Mouse (Mus musculus): ENCODE data around the gene Dgcr8. TPM values are rescaled to one million over a fixed set of nuclear protein-coding genes. Genes with fewer than 3 reads are reported as not detected.

Dgcr8 gene
- total RNA-seq, 2 experiments from 2014 or later: 41.1 to 41.8 TPM

DNA sequence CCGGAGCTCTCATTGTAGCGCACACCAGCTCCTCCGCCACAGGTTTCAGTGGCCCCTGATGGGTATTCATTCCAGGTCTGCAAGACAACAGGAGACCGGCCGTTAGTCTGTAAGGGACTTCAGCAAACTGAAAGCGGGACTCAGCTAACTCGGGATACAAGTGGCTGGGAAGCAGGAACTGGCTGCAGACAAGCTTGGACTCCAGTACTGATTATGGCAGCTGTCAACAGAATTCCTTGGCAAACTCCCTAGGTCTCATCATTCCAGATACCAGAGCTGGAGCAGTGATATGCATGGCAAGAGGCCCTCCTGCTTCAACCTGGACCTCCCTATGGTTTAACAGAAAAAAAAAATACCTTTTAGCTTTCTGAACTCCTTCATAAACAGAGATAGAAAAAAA lies 74.2 kb downstream of the Dgcr8 start:
- no peak for TF ChIP-seq CTCF (IDR thresholded peaks at IDR 0.05)
- intact Hi-C loops (cut with DNase I): no loop called here
- DNase-seq (ENCODE audit: extremely low spot score in 1 of 2, low spot score in 2 of 2): no peak
- Histone ChIP-seq H3K27ac (peak overlapping the region; percentile 76), H3K4me3 (peak overlapping the region; percentile 2; the same call in 1 of the 2 replicates)

DNA sequence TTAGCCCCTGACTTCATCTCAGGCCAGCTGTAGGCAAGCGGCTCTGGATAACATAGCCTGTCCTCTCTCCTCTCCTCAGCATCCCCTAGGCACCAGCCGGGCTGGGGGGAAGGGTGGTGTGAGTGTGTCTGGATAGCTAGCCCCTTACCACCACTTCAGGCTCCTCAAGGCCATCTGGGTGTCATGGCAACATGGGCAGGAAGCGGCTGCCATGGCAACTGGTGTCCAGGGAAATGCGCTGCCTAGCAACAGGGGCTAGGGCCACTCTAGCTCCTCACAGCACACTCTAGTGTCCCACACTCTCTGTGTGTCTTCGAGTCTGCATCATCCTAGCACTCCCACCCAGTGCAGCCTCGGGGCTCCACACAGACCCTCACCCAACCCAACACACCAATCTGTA lies 75.4 kb downstream of the Dgcr8 start:
- DNase-seq (ENCODE audit: extremely low spot score in 1 of 2, low spot score in 2 of 2): peak; percentile 72 to 74
- TF ChIP-seq CTCF (IDR thresholded peaks at IDR 0.05): no peak
- intact Hi-C loops (cut with DNase I): no loop called here
- H3K27ac ChIP-seq: peak overlapping the region; percentile 76
- H3K4me3 ChIP-seq: peak overlapping the region; percentile 9; the same call in 1 of the 2 replicates

DNA sequence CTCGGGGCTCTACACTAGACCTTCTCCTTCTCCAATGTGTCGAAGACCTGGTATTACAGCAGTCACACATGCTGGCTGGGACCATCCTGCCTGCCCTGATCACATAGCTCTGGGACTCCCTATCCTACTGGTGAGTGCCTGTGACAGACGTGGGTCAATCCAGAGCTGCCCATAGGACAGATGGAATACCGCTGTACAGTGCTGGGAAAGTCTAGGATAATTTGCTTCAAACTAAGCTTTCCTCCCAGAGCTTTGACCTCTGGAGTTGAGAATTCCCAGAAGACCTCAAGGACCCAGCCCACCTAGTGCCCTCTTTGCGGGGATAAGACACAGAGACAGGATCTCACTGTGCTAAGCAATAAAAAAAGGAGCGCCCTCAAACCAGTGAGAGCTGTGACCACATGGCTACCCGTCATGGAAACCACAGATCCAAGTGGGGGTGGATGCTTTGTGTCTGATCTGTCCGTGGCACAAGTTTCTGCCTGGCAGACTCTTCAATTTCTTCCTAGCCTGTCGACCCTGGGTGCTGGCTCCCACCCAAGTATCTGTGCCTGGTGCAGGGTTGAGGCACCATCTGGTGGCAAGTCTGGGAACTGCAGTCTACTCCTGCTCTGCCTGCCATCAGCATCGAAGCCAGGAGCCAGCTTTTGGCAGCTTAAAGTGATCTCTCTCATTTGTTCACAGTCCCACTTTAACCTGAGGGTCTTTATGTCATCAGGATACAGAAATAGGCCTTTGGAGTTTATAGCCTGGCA lies 77.5 kb downstream of the Dgcr8 start:
- peak; percentile 99 for TF ChIP-seq CTCF (IDR thresholded peaks at IDR 0.05)
- H3K4me3 ChIP-seq: no peak overlapping the region
- DNase-seq (ENCODE audit: extremely low spot score in 1 of 2, low spot score in 2 of 2): peak; percentile 89 to 95
- H3K27ac ChIP-seq: peak overlapping the region; percentile 42; the same call in 1 of the 2 replicates
- intact Hi-C loops (cut with DNase I): loop anchor here (1.0 to 2.0 kb wide), 4 partner anchors 39 to 159 kb away; partner anchors contain the start of genes Dgcr6 and Rtn4r

DNA sequence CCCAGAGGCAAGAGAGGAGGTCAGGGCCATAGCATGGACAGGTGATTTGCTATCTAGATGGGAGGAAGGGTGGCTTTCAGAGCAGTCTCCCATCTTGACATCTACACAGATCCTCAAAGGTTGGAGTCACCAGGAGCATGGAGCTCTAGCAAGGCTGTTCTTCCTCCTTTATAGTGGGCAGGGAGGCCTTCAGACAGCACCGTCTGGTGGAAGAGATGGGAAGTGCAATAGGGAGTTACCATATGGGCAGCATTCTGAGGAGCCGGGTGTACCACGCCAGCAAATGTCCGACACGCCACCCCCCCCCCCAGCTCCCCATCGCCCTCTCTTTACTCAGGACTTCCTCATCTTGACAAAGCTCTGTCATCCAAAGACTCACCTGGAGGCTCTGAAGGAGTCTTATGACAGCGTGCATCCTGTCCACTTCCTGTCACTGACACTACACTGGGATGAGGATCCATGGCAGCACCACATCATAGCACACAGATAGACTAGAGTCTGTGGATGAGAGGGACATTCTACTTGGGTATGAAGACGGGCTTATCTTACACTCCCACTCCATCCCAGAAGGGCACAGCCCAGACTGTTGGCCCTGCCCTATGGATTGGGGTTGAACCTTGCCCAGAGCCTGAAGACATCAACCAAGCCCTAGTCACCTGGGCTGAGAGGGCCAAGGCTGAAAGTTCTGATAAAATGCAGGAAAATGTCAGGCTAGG lies 78.2 kb downstream of the Dgcr8 start:
- Histone ChIP-seq H3K4me3 (no peak overlapping the region), H3K27ac (peak overlapping the region; percentile 42; the same call in 1 of the 2 replicates)
- DNase-seq (ENCODE audit: extremely low spot score in 1 of 2, low spot score in 2 of 2): peak; percentile 71 to 83
- TF ChIP-seq CTCF (IDR thresholded peaks at IDR 0.05): peak; percentile 87
- intact Hi-C loops (cut with DNase I): loop anchor here (1.0 to 2.0 kb wide), 4 partner anchors 39 to 158 kb away; partner anchors contain the start of genes Dgcr6 and Rtn4r

Small RNAs within 50 kb of the gene (microRNA-seq; reads per million reads assigned to microRNA genes)
- gene Gm24572 (0.24 to 0.97 reads per million in 2 experiments), gene Mir1306 (191 to 399 reads per million in 2 experiments), gene Mir185 (1,365 to 1,853 reads per million in 2 experiments)

Other genes with a start within 250 kb of the Dgcr8 start
- 10 to 100 TPM; 96.1 to 96.8 TPM for gene Dgcr6, start 236.4 kb downstream of the Dgcr8 start, total RNA-seq (2021)
- gene Prodh, start 199.0 kb downstream of the Dgcr8 start, total RNA-seq (2021): 10 to 100 TPM; 38.9 to 40.8 TPM
- gene Rtn4r, start 161.6 kb downstream of the Dgcr8 start, total RNA-seq (2021): 100 to 1,000 TPM; 138 to 147 TPM
- not detected for gene Ccdc188, start 71.4 kb downstream of the Dgcr8 start, total RNA-seq (2021)
- 100 to 1,000 TPM; 132 to 134 TPM for gene Zdhhc8, start 54.1 kb downstream of the Dgcr8 start, total RNA-seq (2021)
- 10 to 100 TPM; 43.6 to 47.7 TPM for gene Trmt2a, start 40.6 kb downstream of the Dgcr8 start, total RNA-seq (2021)
- gene Ranbp1, start 40.5 kb downstream of the Dgcr8 start, total RNA-seq (2021): 10 to 100 TPM; 87.3 to 92.9 TPM
- gene Gm49776, start 30.9 kb downstream of the Dgcr8 start, total RNA-seq (2021): not detected
- 100 to 1,000 TPM; 154 to 158 TPM for gene Tango2, start 58.9 kb upstream of the Dgcr8 start, total RNA-seq (2021)
- 10 to 100 TPM; 39.1 to 50.4 TPM for gene Arvcf, start 58.9 kb upstream of the Dgcr8 start, total RNA-seq (2021)
- 10 to 100 TPM; 18.2 to 22.5 TPM for gene Txnrd2, start 137.1 kb upstream of the Dgcr8 start, total RNA-seq (2021)
- 10 to 100 TPM; 87.2 to 87.6 TPM for gene Comt, start 137.6 kb upstream of the Dgcr8 start, total RNA-seq (2021)
- 1 to 10 TPM; 6.0 to 6.5 TPM for gene Gnb1l, start 209.5 kb upstream of the Dgcr8 start, total RNA-seq (2021)
- gene Rtl10, start 209.7 kb upstream of the Dgcr8 start, total RNA-seq (2021): 10 to 100 TPM in 1 of 2 experiments, 1 to 10 TPM in 1; 7.1 to 10.7 TPM

Data from left cerebral cortex, adult 2 months (tissue).